Mouse (Mus musculus) left cerebral cortex, postnatal 25 days (tissue): ENCODE results near the gene Larp4. TPM values are rescaled to one million over a fixed set of nuclear protein-coding genes. Genes with fewer than 3 reads are reported as not detected.

Experiments used
- DNase-seq, 2 experiments: peaks; one replicate each; pipeline ENCODE4 v3.0.0; 2022; ENCODE audit warnings: low spot score in 2 of 2, mixed read lengths in 1 of 2
- intact Hi-C: fragments of 180-260 bp; cut with DNase I; formaldehyde crosslinking; loops from one replicate; pipeline ENCODE4 v1.15.1; 2025
- total RNA-seq, 2 experiments: library from RNA; stranded (reverse); gene quantifications; 2 replicates each; pipeline ENCODE4 v1.2.3; 2021

Larp4 gene
- total RNA-seq, 2 experiments from 2014 or later: 47.0 to 47.3 TPM

- intact Hi-C loops: no loop called here
- no peak for DNase-seq
Measured at GRCm38 (mm10) chr15:99997114-99997804, 27.4 kb downstream of the Larp4 start.

- DNase-seq: no peak
- intact Hi-C loops: no loop called here
Measured at GRCm38 (mm10) chr15:99999390-99999789, 29.5 kb downstream of the Larp4 start.

GRCm38 (mm10) chr15:100004677-100005273, 34.9 kb downstream of the Larp4 start:
- intact Hi-C loops: no loop called here
- DNase-seq: no peak

DNA sequence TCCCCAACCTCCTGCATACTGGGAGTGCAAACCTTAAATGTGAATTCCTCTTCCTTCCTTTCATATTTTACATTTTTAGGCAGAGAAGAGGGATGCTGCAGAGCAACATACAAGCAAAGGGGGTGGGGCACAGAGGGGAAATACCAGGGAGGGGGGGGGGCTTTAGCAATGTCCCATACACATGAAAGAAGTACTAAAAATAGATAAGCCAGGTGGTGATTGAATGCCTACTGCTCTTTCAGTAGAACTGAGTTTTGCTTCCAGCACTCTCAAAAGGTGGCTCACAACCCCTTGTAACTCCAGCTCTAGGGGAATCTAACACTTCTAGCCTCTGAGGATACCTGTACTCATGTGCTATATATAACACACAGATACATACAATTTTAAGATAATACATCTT, 36.3 kb downstream of the Larp4 start:
- intact Hi-C loops: no loop called here

DNA sequence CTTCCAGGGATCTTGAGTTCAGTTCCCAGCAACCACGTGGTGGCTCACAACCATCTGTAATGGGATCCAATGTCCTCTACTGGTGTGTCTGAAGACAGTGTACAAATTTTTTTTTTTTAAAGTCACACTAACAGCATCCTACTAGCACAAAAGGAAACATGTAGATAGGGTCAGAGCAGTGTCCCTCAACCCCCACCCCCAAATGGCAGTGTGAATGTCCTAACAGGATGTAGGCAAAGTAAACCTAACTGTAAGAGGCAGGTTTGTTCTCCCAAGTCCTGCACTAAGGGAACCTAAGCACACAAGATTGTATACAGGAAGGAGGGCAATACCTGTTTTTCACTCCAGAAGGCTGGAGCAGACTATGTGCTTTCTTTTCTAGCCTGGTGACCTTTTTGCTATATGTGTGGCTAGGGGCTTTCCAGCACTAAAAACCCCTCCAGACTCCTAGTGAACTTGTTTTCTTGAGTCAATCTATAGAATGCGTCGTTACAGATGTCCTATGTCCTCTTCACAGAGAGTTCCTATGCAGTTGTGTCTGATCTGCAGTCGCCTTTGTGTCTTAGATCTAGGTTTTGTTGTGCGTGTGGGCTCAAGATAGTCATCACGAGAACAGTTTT, 48.5 kb downstream of the Larp4 start:
- no peak for DNase-seq
- intact Hi-C loops: no loop called here

More for the DNA sequence above, 36.3 kb downstream of the Larp4 start:
- DNase-seq: no peak

- intact Hi-C loops: loop anchor here (5.0 kb wide), 1 partner anchor 351 kb away; no protein-coding TSS in a partner anchor
- DNase-seq: no peak
Measured at GRCm38 (mm10) chr15:100021175-100021574, 51.3 kb downstream of the Larp4 start.

GRCm38 (mm10) chr15:100022923-100023322, 53.1 kb downstream of the Larp4 start:
- peak; percentile 38 to 63 for DNase-seq
- intact Hi-C loops: loop anchor here (5.0 kb wide), 1 partner anchor 349 kb away; no protein-coding TSS in a partner anchor

GRCm38 (mm10) chr15:100025076-100025834, 55.4 kb downstream of the Larp4 start:
- intact Hi-C loops: loop anchor here (5.0 kb wide), 2 partner anchors 297 to 437 kb away; no protein-coding TSS in a partner anchor

DNA sequence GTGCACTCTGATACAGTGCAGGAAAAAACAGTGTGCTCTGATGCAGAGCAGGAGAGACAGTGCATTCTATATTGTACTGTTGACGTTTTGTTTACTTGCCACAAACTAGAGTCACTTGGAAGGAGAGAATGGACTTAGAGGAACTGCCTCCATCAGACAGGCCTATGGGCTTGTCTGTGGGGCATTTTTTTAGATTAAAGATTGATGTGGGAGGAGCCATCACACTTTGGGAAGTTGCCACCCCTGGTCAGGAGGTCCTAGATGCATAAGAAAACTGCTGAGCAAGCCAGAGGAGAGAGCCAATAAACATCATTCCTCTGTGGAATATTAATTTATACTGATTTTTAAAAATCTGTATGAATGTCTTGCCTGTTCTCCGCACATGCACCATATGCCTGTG, 58.3 kb downstream of the Larp4 start:
- DNase-seq: no peak
- intact Hi-C loops: loop anchor here (5.0 kb wide), 2 partner anchors 294 to 434 kb away; no protein-coding TSS in a partner anchor

More at GRCm38 (mm10) chr15:100025076-100025834, 55.4 kb downstream of the Larp4 start:
- peak; percentile 27 to 73 for DNase-seq

- peak; percentile 43 to 75 for DNase-seq
- intact Hi-C loops: loop anchor here (5.0 kb wide), 2 partner anchors 293 to 433 kb away; no protein-coding TSS in a partner anchor
Measured at GRCm38 (mm10) chr15:100029497-100029896, 59.6 kb downstream of the Larp4 start.

DNA sequence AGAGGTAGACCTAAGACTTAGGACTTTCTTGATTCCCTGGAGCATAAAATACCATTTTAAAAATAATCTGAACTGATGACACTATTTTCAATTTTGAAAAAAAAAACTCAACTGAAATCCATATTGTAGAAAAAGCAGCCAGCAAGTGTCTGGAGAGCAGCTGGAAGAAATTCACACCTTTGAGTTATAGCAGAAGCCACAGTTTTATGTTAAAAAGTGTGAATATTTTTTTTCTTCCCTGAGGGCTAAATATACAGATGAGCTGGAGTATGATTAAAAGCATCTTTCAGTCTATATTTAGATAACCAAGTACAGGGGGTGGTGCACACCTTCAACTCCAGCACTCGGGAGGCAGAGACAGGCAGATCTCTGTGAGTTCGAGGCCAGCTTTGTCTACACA, 60.0 kb downstream of the Larp4 start:
- intact Hi-C loops: loop anchor here (5.0 kb wide), 2 partner anchors 292 to 432 kb away; no protein-coding TSS in a partner anchor
- peak in 1 of 2 experiments; percentile 77 for DNase-seq

DNA sequence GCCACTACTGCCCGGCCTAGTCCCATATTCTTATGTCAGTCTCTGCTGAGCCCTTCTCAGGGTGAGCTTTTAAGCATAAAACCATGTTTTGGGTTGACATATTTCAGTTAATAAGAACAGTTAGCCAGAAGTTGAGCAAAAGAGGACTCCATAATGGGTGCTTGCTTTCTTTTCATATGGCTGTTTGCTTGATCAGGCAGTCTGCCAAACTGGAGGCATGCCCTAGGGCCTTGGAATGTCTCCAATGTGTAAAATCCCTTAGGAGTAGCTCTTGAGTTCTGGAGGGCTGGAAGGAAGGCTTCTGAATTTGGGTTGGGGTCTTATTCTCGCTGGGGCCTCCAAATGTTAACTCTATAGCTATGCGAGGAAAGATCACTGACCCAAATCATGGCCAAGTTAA, 62.7 kb downstream of the Larp4 start:
- intact Hi-C loops: no loop called here
- DNase-seq: no peak

- DNase-seq: peak; percentile 95 to 97
- intact Hi-C loops: loop anchor here (1.0 to 5.0 kb wide), 2 partner anchors 88 to 189 kb away; partner anchors contain the start of gene Atf1
Measured at GRCm38 (mm10) chr15:100038470-100038971, 68.7 kb downstream of the Larp4 start, which contains the start of gene Dip2b. Dip2b (plus strand) TSS chr15:100038664.

DNA sequence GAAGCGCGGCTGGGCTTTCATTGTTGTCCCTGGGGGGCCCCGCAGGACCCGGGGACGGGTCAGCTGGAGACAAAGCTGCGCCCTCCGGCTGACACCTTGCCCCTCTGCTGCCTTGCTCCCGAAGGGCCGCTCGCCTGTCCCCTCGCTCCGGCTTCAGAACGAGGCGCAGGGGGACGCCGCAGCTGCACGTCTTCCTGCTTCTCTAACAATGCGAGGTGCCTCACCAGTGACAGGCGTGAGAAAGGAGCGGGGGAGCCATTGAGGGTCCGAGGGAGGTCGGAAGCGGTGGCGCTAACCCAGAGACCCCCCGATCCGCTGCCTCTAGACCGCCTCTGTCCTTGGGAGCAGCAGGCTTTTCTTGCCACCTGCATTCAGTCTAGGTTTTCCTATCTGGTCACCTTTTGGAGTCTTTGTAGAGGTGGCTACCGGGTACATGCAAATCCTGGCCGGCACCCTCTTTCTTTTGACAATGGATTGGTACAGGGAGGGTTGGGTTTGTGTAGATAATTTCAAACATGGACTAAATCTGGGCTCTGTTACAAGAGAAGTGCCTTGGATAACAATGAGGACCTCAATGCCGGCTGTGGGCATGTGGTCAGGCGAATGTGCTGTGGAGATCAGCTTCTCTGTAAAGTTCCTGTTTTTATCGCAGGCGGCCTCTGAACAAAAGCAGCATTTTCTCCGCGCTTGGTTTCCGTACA, 69.3 kb downstream of the Larp4 start:
- intact Hi-C loops: loop anchor here (5.0 kb wide), 1 partner anchor 188 kb away; the partner anchor contains the start of gene Atf1
- DNase-seq: peak; percentile 59

DNA sequence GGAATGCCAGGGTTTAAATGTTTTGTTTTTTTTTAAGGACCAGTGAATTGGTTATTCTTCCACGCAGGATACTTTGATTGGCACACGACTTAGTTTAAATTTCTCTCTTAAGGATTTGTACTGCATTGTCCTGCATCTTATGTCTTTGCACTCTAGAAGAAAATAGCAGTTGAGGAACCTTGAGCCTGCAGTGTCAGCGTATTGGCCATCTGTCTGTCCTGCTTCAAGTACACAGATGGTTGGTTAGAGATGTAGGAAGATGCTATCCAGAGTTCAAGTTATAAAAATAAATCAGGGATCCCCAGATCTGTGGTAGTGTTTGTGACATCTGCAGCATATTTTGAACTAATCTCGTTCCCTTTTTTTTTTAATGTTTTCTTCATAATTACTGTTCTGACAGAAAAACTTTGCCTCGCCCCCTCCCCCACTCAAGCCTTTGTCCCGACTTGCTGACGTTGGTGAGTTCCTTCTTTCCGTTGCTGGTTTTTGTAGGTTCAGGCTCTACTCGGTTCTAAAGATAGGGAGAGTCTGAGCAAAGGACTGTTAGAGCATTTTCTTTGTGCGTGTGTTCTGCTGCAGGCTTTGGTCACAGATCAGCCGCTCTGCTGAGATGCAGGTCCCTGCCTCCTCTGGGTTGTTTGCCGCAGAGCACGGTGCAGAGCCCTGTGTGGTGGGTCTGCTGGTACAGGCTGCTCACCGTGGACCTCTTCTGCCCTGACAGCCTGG, 70.8 kb downstream of the Larp4 start:
- DNase-seq: peak; percentile 31 to 48
- intact Hi-C loops: loop anchor here (5.0 kb wide), 1 partner anchor 42 kb away; no protein-coding TSS in a partner anchor

GRCm38 (mm10) chr15:100041267-100042047, 71.6 kb downstream of the Larp4 start:
- intact Hi-C loops: loop anchor here (5.0 kb wide), 1 partner anchor 41 kb away; no protein-coding TSS in a partner anchor
- DNase-seq: peak in 1 of 2 experiments; percentile 44

- DNase-seq: no peak
- intact Hi-C loops: loop anchor here (5.0 kb wide), 1 partner anchor 40 kb away; no protein-coding TSS in a partner anchor
Measured at GRCm38 (mm10) chr15:100042048-100042400, 72.2 kb downstream of the Larp4 start.
